Mouse (Mus musculus) embryo, embryonic 10 days (tissue): ENCODE measurements around the gene Ccng2.
A peak's percentile ranks its signal among the peaks of the same experiment; 100 is the strongest.

Source experiments
- DNase-seq: peaks from one replicate; pipeline ENCODE4 v3.0.0-alpha.2; 2015; ENCODE audit warnings: low spot score

Gene Ccng2

GRCm38 (mm10) chr5:93263396-93264075 lies 3.5 kb upstream of the Ccng2 start:
- DNase-seq = no peak

- DNase-seq = no peak
Observed at GRCm38 (mm10) chr5:93264136-93264700, 2.8 kb upstream of the Ccng2 start.

- DNase-seq = no peak
Observed at GRCm38 (mm10) chr5:93265164-93265800, 1.8 kb upstream of the Ccng2 start.

- DNase-seq = no peak
Observed at GRCm38 (mm10) chr5:93265801-93266580, 1.1 kb upstream of the Ccng2 start.

- peak; percentile 85 for DNase-seq
Observed at GRCm38 (mm10) chr5:93267851-93268606, 972 bp downstream of the Ccng2 start.

- DNase-seq = no peak
Observed at GRCm38 (mm10) chr5:93270095-93270494, 3.0 kb downstream of the Ccng2 start.

- no peak for DNase-seq
Observed at GRCm38 (mm10) chr5:93270721-93271120, 3.7 kb downstream of the Ccng2 start.

GRCm38 (mm10) chr5:93282446-93283107 lies 15.5 kb downstream of the Ccng2 start:
- DNase-seq = no peak

- no peak for DNase-seq
Observed at GRCm38 (mm10) chr5:93283109-93283508, 16.1 kb downstream of the Ccng2 start.

GRCm38 (mm10) chr5:93288553-93288952 lies 21.5 kb downstream of the Ccng2 start:
- no peak for DNase-seq

- DNase-seq = no peak
Observed at GRCm38 (mm10) chr5:93290282-93290681, 23.2 kb downstream of the Ccng2 start.

GRCm38 (mm10) chr5:93296341-93296746 lies 29.3 kb downstream of the Ccng2 start:
- no peak for DNase-seq

GRCm38 (mm10) chr5:93296754-93297153 lies 29.7 kb downstream of the Ccng2 start:
- no peak for DNase-seq

- no peak for DNase-seq
Observed at GRCm38 (mm10) chr5:93297311-93297710, 30.3 kb downstream of the Ccng2 start.

GRCm38 (mm10) chr5:93305126-93305830 lies 38.2 kb downstream of the Ccng2 start:
- DNase-seq = no peak

GRCm38 (mm10) chr5:93308909-93309308 lies 41.9 kb downstream of the Ccng2 start:
- DNase-seq = no peak

- no peak for DNase-seq
Observed at GRCm38 (mm10) chr5:93323320-93324001, 56.4 kb downstream of the Ccng2 start.
